Mouse (Mus musculus): Measurements from ENCODE around the gene Gm17174. TPM values are rescaled to one million over a fixed set of nuclear protein-coding genes. Genes with fewer than 3 reads are reported as not detected.
"Not testable (repeated sequence)": the region's sequence is repeated elsewhere in the genome, so short reads cannot be mapped to it uniquely, and the experiment has no call there.

Gm17174 gene
- total RNA-seq (2014; fragmentation: Nextera tagmentation) (not detected in 2 replicates), total RNA-seq (2017) (not detected in 2 replicates)

DNA sequence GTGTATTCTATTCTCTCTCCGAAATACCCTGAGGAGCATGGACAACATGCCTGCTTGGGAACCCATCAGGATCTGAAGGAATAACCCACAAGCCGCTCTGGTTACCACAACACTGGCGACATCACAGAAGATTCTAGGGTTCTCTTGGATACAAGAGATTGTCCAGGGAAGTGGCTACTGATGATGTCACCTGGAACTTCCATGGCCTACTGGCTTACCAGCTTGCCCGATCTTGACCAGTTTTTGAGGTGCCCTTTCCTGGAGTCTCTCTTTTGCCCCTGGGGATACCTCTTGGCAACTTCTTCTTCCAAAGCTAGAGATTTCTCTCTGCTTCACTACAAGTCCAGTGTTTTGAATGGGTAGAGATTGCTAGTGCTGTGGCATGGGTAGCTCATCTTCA, at the start of gene Gm17174:
Gm17174 (minus strand) TSS at position 101 of the 400 bp plus-strand sequence.
- ATAC-seq (replicated peaks; ENCODE audit: low FRiP score, low TSS enrichment, poor library complexity, severe bottlenecking), result not testable (repeated sequence)

DNA sequence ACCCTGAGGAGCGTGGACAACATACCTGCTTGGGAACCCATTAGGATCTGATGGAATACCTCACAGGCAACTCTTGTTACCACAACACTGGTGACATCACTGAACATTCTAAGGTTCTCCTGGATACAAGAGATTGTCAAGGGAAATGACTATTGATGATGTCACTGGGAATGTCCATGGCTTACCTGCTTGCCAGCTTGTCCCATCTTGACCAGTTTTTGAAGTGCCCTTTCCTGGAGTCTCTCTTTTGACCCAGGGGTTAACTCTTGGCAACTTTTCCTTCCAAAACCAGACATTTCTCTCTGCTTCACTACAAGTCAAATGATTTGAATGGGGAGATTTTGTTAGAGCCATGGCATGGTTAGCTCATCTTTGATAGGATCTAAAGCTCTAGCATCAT, 43.6 kb upstream of the Gm17174 start, which contains the start of gene Gm4181:
Gm4181 (minus strand) TSS at position 101 of the 400 bp plus-strand sequence.
- not testable (repeated sequence) for ATAC-seq (replicated peaks; ENCODE audit: low FRiP score, low TSS enrichment, poor library complexity, severe bottlenecking)

DNA sequence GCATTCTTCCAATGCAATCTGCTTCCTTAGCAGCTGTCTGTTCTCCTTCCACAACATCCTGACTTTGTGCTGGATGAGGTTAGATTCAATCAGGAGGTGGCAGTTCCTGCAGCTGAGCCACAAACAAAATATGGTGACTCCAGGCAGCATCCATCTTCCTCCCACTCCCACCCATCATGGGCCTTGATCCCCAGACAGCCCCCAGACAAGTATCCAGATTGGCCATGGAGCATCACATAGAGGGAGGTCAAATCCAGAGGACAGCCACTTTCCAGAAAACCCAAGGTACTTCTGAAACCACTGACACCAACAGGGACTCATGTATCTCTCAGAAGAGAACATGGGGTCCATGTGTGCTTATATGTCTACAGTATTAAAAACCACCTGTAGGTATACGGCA, 40.5 kb upstream of the Gm17174 start:
- ATAC-seq (replicated peaks; ENCODE audit: low FRiP score, low TSS enrichment, poor library complexity, severe bottlenecking), result not testable (repeated sequence)

DNA sequence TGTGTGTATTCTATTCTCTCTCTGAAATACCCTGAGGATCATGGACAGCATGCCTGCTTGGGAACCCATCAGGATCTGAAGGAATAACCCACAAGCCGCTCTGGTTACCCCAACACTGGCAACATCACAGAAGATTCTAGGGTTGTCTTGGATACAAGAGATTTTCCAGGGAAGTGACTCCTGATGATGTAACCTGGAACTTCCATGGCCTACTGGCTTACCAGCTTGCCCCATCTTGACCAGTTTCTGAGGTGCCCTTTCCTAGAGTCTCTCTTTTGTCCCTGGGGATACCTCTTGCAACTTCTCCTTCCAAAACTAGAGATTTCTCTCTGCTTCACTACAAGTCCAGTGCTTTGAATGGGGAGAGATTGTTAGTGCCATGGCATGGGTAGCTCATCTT, 19.3 kb upstream of the Gm17174 start, which contains the start of gene Gm17078:
Gm17078 (minus strand) TSS at position 101 of the 400 bp plus-strand sequence.
- ATAC-seq (replicated peaks; ENCODE audit: low FRiP score, low TSS enrichment, poor library complexity, severe bottlenecking), result no peak

DNA sequence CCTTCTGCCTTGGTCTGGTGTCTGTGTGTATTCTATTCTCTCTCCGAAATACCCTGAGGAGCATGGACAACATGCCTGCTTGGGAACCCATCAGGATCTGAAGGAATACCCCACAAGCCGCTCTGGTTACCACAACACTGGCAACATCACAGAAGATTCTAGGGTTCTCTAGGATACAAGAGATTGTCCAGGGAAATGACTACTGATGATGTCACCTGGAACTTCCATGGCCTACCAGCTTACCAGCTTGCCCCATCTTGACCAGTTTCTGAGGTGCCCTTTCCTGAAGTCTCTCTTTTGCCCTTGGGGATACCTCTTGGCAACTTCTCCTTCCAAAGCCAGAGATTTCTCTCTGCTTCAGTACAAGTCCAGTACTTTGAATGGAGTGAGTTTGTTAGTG, 18.0 kb downstream of the Gm17174 start, which contains the start of gene Gm17175:
Gm17175 (minus strand) TSS at position 101 of the 400 bp plus-strand sequence.
- ATAC-seq (replicated peaks; ENCODE audit: low FRiP score, low TSS enrichment, poor library complexity, severe bottlenecking), result not testable (repeated sequence)

DNA sequence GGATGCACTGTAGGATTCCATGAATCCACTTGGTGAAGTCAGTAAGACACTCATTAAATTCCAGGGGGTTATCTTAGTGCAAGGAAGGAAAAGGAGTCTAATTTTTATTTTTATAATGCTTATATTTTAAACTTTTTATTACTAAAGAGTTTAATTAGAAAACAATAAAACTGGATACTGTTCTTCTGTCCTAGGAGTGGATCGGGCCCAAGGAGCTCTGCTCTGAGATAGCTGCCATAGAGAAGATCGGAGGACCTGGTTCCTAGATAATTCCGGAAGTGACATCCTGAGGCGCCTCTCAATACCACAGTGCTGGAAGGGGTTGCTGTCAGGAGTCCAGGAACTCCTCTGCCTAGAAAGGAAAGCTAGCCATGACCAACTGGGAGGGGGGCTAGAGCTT, 39.4 kb downstream of the Gm17174 start, which contains the start of gene Gm5622:
Gm5622 (plus strand) TSS at position 301 of the 400 bp plus-strand sequence.
- ATAC-seq (replicated peaks; ENCODE audit: low FRiP score, low TSS enrichment, poor library complexity, severe bottlenecking), result no peak

Other genes starting within 250 kb of the Gm17174 start
- gene Gm7247, start 230.4 kb downstream of the Gm17174 start, total RNA-seq (2014; fragmentation: Nextera tagmentation), result not detected in 2 replicates
- not detected in 2 replicates for gene Gm7247, start 230.4 kb downstream of the Gm17174 start, total RNA-seq (2017)
- not detected in 2 replicates for gene Vmn2r88, start 181.3 kb downstream of the Gm17174 start, total RNA-seq (2014; fragmentation: Nextera tagmentation)
- gene Vmn2r88, start 181.3 kb downstream of the Gm17174 start, total RNA-seq (2017), result not detected in 2 replicates
- gene Vmn2r89, start 140.3 kb downstream of the Gm17174 start, total RNA-seq (2014; fragmentation: Nextera tagmentation), result not detected in 2 replicates
- not detected in 2 replicates for gene Vmn2r89, start 140.3 kb downstream of the Gm17174 start, total RNA-seq (2017)
- gene Gm5622, start 39.3 kb downstream of the Gm17174 start, total RNA-seq (2014; fragmentation: Nextera tagmentation), result not detected in 2 replicates
- not detected in 2 replicates for gene Gm5622, start 39.3 kb downstream of the Gm17174 start, total RNA-seq (2017)
- gene Gm17175, start 18.1 kb downstream of the Gm17174 start, total RNA-seq (2014; fragmentation: Nextera tagmentation), result not detected in 2 replicates
- gene Gm17175, start 18.1 kb downstream of the Gm17174 start, total RNA-seq (2017), result not detected in 2 replicates
- gene Gm17078, start 19.2 kb upstream of the Gm17174 start, total RNA-seq (2014; fragmentation: Nextera tagmentation), result not detected in 2 replicates
- gene Gm17078, start 19.2 kb upstream of the Gm17174 start, total RNA-seq (2017), result not detected in 2 replicates
- not detected in 2 replicates for gene Gm4181, start 43.5 kb upstream of the Gm17174 start, total RNA-seq (2014; fragmentation: Nextera tagmentation)
- not detected in 2 replicates for gene Gm4181, start 43.5 kb upstream of the Gm17174 start, total RNA-seq (2017)
- gene Gm17079, start 103.3 kb upstream of the Gm17174 start, total RNA-seq (2014; fragmentation: Nextera tagmentation), result not detected in 2 replicates
- gene Gm17079, start 103.3 kb upstream of the Gm17174 start, total RNA-seq (2017), result not detected in 2 replicates
- gene Gm5800, start 125.0 kb upstream of the Gm17174 start, total RNA-seq (2014; fragmentation: Nextera tagmentation), result not detected in 2 replicates
- gene Gm5800, start 125.0 kb upstream of the Gm17174 start, total RNA-seq (2017), result not detected in 2 replicates
- gene Ang4, start 181.5 kb upstream of the Gm17174 start, total RNA-seq (2014; fragmentation: Nextera tagmentation), result not detected in 2 replicates
- not detected in 2 replicates for gene Ang4, start 181.5 kb upstream of the Gm17174 start, total RNA-seq (2017)
- not detected in 2 replicates for gene AY358078, start 207.9 kb upstream of the Gm17174 start, total RNA-seq (2014; fragmentation: Nextera tagmentation)
- not detected in 2 replicates for gene AY358078, start 207.9 kb upstream of the Gm17174 start, total RNA-seq (2017)